Mouse (Mus musculus) brain, embryonic 14.5 days (tissue): Measurements from ENCODE around the gene Dchs2.

Source experiments
- CTCF ChIP-seq: fragments of 200-500 bp; IDR thresholded peaks from 2 replicates; pipeline ENCODE4 v1.5.1; 2012; ENCODE audit warnings: inconsistent platforms, mild to moderate bottlenecking, moderate library complexity, borderline replicate concordance; ENCODE audit not compliant: insufficient read depth, insufficient read length; ENCODE audit errors: extremely low read depth
- POLR2A ChIP-seq: fragments of 200-500 bp; IDR thresholded peaks from 2 replicates; pipeline ENCODE4 v1.6.1; 2012; ENCODE audit warnings: mild to moderate bottlenecking, inconsistent platforms, borderline replicate concordance; ENCODE audit not compliant: poor library complexity, insufficient read depth, insufficient read length, severe bottlenecking; ENCODE audit errors: extremely low read depth

DNA sequence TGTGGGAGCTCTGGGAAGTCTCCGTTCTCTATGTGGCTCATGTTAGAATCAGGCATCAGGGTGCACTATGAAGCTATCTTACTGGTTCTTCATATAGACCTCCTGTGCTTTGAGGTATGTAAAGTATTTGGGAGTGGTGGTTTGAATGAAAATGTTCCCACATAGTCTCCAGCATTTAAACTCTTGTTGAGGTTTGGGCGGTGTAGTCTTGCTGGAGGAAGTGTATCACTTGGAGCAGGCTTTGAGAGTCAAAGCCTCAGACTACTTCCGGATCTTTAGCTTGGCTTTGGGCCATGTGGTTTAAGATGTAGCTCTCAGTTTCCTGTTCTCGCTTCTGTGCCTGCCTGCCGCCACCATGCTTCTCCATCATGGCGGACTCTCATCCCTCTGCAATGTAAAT is 25.5 kb upstream of the Dchs2 start:
- TF ChIP-seq POLR2A (no peak), CTCF (no peak)
